Mouse (Mus musculus) cerebellum, adult (tissue): ENCODE results near the gene Sufu.

ENCODE experiments used
- ATAC-seq: cut with Nextera tagmentation; 2 replicates; pipeline ENCODE4 v1.9.2; 2017; ENCODE audit warnings: mild to moderate bottlenecking, moderate library complexity, mixed read lengths; ENCODE audit not compliant: insufficient number of reproducible peaks, low FRiP score, low TSS enrichment

Sufu gene

DNA sequence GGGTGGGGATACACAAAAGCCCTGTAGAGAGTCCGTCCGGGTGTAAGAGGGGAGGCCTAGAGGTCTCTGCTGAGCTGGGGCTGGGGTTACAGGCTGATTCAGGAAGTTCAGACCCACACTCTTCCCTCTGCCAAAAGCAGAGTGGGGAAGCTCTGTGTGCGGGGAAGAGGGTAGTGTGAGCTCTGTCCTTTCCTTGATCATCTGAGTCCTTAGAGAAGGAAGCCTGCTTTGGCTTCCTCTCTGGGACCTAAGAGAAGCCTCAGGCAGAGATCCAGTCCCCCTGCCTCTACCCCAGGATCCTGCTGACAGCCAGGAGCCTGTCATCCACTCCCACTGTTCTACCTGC lies 109.6 kb downstream of the Sufu start:
- no peak for ATAC-seq

DNA sequence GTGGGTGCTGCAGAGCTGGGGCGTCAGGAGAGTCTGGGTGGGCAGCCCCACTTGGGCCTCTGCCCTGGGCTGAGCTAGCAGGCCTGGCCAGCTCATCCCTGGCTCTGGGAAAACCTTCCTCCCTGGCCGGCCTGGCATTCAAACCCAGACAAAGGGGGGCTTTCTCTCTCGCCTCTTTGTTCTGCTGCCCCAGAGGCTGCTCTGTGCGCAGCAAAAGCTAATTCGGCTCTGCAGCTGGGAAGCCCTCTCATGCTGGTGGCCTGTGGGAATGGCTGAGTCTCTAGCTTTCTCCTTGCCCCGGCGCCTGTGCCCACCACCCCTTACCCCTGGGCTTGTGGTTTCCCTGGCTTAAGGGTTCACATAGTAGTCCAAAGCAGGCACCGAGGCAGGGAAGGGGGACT lies 110.5 kb downstream of the Sufu start:
- ATAC-seq: no peak

DNA sequence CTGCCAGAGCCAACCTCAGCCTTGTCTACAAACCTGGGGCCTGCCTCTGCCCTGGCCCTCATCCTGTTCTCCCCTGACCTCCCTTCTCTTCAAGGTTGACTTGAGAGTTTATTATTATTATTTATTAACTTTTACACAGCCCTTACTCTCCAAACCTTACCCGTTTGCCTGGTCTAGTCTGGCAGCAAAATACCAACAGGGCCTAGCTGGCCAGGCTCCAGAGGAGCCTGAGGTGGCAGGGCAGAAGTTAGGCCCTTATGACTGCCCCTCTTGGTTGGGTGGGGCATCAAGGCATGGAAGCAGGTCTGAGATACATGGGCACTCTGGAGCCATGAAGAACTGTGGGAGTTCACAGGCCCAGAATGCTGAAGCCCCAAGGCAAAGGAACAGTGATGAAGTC lies 111.1 kb downstream of the Sufu start:
- no peak for ATAC-seq

DNA sequence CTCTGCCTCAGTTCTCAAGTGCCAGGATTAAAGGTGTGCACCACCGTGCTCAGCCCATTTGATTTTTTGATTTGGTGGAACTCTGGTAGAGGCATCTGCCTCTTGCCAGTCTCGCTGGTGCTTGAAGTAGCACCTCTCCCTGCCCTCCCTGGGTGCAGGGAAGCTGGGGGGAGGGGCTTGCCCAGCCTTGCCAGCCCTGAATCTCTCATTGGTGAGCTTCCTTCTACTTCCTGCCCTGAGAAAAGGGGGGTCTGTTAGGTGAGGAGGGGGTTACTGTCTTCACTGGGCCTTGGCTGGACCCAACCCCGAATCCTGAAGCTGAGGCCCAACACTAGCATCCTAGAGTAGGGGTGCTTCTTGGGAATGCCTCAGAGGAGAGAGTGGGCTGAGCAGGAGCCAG lies 112.0 kb downstream of the Sufu start:
- ATAC-seq: no peak

DNA sequence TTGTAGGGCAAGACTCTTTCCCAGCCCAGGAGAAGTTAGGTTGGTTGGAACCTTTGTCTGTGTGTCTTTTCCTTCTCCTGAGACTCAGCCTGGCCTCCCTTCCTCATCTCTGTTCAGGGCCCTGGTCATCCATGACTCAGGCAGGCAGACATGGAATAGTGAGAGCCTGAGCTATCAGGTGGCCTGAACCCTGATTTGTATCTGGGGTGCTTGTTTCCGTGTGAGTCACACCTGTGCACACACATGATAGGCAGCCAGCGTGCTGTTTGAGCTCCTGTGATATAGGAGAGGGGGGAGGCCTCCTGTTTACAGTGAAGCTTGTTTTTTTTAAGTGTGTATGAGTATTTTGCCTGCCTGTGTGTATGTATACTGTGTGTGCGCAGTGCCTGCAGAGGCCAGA lies 112.5 kb downstream of the Sufu start:
- no peak for ATAC-seq

DNA sequence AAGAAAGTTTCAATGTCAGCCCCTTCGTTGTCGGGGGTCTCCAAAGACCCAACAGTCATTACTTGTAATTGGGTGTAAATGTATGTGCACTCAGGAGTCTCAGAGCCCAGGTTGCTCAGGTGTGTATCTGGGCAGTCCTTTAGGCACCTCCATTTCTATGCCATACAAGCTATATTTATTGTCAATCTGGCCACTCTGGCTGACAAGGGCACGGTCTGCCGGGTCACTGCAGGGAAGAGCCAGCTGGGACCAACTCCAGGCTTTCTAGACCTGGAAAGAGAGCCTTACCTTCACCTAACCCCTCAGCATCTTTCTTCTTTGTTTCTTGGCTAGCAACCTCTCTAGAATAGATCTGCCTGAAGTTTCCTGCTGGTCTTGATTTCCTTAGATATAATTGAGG lies 113.0 kb downstream of the Sufu start:
- no peak for ATAC-seq

DNA sequence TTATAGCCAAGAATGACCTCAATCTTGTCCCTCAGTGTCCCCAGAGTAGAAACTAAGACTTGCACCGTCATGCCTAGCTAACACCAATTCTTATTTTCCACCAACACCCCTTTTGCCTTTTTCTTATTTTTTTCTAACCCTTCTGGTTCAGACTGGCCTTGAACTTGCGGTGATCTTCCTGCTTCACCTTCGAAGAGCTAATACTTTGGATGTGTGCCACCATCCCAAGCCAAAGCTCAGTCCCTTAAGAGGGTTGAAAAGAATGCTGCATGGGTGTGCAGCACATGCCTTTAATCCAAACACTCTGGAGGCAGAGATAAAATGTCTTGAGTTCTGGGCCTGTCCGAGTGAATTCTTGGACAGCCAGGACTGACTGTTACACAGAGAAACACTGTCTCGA lies 113.7 kb downstream of the Sufu start:
- ATAC-seq: no peak

DNA sequence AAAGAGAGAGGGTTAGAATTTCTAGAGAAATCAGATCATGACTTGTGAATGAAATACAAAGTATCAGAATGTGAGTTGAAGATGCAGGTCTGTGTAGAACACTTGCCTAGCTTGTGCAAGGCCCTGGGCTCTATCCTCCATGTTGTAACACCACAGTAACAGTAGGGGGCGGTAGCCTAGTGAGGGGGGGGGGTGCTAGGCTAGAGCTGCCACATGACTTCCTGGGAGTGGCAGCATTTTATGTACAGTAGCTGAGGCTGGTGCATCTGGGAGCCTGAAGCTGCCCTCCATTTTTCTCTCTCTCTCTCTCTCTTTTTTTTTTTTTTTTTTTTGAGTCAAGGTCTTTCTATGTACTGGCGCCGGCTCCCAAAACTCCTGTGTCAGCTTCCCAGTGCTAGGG lies 114.1 kb downstream of the Sufu start:
- ATAC-seq: no peak

DNA sequence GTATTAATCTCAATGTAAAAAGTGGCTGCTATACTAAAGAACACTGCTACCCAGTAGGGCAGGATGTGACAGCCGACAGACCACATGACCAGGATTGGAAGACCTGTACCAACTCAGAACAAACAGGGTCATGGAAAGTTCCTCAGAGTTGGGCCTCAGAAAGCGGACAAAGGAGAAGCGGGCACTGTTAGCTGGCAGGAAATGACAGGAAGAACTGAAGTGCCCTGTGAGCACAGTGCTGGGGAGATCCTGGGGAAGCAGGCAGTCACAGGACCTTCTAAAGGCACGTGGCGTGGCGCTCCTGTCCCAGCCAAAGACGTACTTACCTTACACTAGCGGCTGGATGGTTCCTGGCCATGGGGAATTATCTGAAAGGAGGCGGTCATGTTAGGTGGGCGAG lies 114.6 kb downstream of the Sufu start:
- ATAC-seq: no peak

DNA sequence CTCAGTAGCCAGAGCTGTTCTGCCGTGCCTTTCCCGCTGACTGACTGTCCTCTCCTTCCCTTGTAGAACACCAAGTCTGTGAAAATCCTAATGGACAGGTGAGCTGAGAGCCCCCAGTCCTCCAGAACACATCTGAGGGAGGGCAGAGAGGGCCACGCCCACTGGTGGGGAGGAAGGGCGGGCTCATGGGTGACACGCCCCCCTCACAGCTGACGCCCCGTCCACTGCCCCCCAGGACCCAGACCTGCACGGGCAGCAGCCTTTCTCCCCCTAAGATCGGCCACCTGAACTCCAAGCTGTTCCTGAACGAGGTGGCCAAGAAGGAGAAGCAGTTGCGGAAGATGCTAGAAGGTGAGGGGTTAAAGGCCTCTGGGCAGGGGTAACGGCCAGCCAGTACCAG lies 117.7 kb downstream of the Sufu start:
- ATAC-seq: no peak

DNA sequence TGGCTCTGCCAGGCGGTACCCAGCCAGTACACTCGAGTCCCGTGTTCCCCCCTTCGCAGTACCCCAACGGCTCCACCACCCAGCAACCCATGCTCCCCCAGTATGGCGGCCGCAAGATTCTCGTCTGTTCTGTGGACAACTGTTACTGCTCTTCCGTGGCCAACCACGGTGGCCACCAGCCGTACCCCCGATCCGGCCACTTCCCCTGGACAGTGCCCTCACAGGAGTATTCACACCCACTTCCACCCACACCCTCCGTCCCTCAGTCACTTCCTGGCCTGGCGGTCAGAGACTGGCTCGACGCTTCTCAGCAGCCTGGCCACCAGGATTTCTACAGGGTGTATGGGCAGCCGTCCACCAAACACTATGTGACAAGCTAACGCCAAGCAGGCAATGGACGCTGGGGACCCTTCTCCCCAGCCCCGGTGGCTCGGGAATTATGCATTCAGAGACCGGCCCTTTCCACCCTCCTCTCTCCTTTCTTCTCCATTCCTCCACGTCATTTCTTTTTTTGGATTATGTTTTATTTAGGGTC lies 118.7 kb downstream of the Sufu start:
- no peak for ATAC-seq

DNA sequence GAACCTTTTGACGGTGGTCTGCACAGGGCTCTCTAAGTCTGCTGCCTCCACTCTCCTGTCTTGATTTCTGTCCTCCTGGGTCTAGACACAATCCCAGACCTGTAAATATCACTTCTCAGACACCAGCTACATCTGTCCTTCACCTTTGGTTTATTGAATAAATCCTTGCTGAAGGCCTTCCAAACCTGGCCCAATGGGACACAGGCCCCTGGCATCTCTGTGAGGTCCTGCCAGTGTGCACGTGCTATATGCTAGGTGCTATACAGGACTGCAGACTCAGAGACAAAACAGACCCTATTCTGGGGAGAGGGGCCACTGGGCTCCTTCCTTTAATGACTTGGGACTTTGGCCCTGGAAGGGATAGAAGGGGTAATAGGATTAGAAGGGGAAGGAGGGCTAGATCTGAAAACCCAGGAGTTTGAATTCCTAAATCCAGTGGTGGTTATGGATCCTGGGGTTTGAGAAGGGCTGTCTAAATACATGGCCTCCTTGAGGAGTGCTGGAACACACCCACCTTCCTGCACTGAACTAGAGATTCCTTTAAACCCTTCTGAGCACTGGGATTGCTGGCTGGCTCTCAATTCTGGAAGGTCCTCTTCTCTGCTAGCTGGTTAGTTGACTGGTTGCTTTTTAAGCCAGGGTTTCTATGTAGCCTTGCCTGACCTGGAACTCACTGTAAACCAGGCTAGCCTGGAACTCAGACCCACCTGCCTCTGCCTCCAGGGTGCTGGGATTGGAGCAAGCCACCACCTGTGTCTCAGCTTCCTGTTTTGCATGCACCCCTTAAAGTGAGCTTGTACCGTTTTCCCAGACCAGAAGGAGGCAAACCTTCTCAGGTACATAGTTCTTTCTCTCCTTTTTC lies 120.2 kb downstream of the Sufu start:
- no peak for ATAC-seq

DNA sequence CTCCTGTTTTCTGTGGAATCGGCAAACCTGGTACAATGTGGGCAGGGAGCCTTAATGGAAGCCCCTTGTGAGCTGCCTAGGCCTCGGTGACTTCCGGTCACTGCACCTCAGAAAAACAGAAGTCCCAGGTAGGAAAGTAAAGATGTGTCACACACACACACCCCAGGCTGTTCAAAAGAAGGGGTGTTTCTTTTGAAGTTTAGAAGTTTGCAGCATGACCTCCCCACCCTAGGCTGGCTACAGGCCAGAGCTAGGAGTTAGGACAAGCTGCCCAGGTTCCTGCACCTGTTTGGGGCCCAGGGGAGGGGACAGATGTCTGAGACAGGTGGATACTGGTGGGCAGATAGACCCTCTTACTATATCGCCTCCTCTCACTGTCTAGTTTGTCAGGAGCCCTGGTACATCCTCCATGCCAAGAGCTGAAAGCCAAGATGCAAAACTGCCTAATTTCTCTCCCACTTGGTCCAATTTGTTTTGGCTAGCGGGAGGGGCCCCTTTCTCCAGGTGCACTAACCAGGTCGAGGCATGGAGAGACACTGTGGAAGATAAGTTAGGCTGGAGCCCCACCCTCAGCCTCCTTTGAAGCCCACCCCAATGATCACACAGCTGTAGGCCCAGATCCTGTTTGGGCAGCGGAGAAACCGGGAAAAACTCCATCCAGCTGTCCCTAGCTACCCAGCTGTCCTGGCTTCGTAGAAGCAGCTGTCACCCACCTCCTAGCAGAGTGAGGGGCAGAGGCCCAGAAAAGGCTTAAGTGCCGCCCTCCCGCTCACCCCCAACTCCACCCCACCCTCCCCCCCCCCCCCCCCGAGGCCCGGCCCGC lies 121.0 kb downstream of the Sufu start:
- no peak for ATAC-seq

DNA sequence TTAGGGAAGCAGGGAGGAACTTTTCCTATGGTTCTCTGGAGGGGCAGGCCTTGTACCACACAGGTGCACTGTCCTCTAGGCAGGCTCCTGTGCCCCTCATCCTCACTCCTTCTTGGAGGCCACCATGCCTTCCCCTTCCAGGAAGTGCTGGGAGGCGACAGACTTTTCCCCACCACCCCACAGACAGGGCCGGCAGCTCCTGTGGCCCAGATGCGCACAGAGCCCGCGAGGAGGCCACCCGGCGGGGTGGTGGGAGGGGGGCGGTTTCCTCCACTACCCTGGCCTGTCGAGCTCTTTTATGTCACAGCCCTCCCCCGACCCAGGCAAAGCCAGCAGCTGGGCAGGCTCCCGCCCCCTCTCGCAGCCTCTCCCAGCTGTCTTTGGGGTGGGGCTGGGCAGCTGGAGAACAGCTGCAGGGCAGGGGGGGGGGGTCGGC lies 121.7 kb downstream of the Sufu start:
- no peak for ATAC-seq

DNA sequence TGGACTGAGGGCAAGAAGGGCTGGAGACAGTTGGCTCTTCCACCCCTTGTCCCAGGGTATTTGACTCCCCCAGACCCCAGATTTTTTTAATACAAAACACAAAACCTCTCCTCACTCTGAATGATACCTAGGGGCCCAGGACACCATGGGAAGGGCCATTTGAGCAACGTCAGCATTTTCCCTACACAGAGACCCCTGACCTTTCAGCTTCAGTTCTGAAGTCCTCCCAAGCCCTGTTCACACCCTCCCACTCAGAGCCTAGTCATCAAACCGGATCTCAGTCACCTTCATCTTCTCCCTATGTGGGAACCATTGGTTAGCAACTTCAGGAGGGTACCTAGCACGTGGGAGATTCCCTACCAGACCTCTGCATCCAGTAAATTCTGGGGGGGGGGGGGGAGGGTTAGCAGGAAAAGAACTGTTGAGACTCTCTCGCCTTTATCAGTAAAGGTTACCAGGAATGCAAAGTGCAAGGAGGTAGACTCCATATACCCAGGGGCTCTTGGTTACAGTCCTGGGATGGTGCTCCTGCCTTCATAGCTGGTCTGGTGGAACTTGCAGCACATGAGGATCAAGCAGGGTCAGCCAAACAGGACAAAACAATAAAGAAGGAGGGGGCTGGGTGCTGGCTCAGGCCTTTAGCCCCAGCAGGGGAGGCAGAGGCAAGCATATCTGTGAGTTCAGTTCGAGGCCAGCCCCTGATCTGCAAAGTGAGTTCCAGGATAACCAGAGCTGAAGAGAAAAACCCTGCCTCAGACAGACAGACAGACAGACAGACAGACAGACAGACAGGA lies 122.3 kb downstream of the Sufu start:
- ATAC-seq: no peak

DNA sequence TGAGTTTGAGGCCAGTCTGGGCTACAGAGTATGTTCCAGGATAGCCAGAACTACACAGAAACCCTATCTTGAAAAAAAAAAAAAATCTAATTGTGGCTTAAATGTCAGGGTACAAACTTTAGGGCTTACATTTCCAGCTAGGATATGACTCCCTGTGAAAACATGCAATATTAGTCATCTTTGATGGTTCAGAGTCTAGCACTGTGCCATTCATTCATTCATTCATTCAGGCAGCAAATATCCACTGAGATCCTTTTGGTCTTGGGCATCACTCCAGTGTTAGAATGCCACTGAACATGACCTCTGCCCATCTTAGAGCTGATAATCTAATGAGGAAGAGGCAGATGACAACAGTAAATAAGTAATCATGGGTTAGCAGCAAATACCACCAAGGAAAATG lies 125.0 kb downstream of the Sufu start:
- no peak for ATAC-seq

DNA sequence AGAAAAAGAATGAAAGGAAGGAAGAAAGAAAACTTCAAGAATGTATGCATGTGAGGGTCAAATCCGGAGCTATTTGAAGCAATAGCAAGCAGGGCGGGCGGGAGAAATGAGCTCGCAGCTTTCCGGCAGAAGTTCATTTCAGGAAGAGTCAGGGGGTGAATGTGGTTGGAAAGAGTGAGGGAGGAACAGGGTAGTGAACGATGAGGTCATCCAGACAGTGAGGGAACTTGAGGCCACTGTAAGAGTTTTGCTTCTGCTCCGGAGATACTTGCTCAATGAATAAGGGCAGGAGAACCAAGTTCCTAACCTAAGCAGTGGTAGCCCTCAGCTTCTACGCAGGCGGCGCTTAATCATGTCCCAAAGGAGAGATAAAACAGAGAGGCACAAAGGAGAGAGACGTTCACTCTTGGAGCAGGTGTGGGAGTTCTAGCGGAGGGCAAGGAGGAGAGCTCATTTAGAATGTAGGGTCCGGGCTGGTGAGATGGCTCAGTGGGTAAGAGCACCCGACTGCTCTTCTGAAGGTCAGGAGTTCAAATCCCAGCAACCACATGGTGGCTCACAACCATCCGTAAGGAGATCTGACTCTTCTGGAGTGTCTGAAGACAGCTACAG lies 125.8 kb downstream of the Sufu start:
- no peak for ATAC-seq

DNA sequence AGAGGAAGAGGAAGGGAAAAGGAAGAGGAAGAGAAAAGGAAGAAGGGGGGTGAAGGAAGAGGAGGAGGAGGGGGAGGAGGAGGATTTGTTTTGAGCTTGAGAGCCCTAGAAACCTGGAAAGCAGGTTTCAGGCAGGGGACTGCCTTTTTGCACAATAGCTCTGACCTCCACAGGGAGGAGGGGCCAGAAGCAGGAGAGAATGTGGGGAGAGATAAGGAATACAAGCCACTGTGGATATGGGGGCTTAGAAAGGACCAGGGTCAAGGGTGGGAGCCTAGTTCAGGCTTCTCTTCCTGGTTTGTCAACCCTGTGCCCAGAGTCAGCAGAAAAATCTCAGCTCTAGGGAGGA lies 126.4 kb downstream of the Sufu start:
- no peak for ATAC-seq

DNA sequence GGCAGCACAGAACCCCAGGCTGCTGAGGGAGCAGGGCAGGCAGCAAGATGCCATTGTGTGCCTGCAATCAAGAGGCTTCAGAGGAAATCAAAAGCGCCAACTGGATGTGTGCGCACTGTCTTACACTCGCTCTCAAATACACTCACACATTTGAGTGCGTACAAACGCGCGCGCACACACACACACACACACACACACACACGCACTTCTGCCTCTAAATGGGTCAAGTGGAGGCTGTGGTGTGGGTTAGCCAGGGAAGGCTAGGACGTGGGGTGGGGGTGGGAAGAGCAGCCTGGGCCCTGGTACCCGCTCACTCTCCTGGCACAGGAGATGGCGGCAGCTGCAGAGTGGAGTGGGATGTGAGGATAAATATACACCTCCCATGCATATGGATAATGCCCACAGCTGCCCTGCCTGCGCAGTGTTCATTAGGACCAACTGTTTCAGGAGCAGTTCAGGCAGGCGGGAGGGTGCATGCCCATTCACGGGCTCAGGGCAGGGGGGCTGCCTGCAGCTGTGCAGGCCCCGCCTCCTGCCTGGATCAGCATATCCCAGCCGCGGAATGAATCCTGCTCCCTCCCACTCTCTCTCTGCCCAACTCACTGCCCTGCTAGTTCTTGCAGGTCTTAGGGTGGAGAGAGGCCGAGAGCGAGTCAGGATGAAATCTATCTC lies 126.9 kb downstream of the Sufu start:
- ATAC-seq: 0 out of 2 replicates have a peak, but pooled peaks have one; percentile 4

DNA sequence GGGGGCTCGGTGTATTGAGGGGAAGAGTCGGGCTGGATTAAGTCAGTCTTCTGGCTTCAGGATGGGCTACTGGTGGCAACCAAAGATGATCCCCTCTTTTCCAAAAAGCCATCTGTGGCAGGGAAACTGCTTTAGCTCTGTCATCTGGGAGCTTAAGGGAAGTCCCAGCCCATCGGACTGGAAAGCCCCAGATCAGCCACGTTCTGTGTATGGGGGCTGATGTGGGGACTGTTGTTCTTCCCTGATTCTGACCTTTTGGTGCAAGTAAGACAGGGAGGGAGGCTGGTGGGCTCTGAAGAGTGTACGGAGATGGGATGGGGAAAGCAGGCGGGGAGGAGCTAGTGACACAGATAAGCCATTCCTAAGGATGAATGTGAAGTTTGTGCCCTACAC lies 127.5 kb downstream of the Sufu start:
- ATAC-seq: no peak
